8 mouse cellular contexts compared by ENCODE assay signal in the genomic region with DNA sequence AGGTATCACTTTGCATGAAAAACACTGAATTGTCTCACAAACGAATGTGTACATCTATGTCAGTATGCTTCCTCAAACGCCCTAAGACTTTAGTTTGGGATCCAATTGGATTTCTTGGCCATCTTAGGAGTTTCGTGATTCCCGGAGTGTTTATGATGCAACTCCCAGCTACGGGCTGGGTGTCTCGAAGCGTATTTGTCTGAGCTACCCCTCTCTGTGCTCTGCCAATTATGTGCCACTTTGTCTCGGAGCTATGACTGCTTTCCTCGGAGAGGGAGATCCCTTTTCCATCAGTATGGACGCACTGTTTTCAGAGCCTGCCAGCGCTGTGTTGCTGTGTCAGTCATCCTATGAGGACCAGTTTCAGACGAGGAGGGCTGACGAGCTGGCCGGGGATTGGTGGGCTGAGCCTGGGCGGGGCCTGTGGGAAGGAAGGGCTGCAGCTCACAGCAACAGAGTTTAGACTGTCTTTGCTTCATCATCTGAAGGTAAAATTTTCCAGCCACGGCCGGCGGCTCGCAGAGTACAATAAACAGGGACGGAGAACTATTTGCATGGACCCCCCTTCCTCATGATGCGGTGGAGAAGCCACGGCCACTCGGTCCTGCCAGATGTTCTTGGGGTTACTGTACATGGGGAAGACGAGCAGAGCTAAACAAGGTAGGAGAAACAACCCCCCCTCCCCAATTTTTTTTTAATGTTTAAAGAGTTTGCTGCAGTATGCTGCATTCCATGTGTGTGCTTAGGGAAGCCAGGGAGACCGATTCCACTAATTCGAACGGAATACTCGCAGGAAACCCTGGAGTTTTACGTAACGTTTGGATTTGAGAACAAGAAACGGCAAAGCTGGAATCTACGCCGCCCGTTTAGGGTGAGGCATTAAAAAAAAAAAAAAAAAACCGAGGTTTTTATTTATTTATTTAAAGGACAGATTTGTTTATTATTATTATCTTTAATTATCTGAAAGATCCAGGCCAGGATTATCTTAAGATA. TPM values are rescaled to one million over a fixed set of nuclear protein-coding genes. Genes with fewer than 3 reads are reported as not detected.
DNase-seq lines count a peak whose midpoint lies in the region; ATAC-seq and TF ChIP-seq lines count a peak whose summit lies in the region.

A gene (plus strand): TSS at position 424 of the 993 bp plus-strand sequence.

- TF ChIP-seq POLR2A in heart, adult 2 months (IDR thresholded peaks at IDR 0.05; ENCODE audit: insufficient read depth, low read depth, low read length): peak; percentile 98
- peak; percentile 73; the same call in 1 of the 2 replicates for TF ChIP-seq POLR2A in limb, embryonic 14.5 days (IDR thresholded peaks at IDR 0.05; ENCODE audit: borderline replicate concordance, extremely low read depth, insufficient read depth, insufficient read length)

- H3K4me1 ChIP-seq in embryonic facial prominence, embryonic 14.5 days (ENCODE audit: control insufficient read depth, insufficient read depth, low read length): peaks cover 33% of the 10 kb centered on the region
- peaks cover 11% of the 10 kb centered on the region for H3K4me1 ChIP-seq in heart, adult 2 months (ENCODE audit: control insufficient read depth, insufficient read depth, low read length)
- peaks cover 34% of the 10 kb centered on the region for H3K4me1 ChIP-seq in limb, embryonic 14.5 days (ENCODE audit: control insufficient read depth, insufficient read depth, low read length)
- H3K4me1 ChIP-seq in midbrain, postnatal 0 days (ENCODE audit: insufficient read depth, low read length): peaks cover 17% of the 10 kb centered on the region

- peak; percentile 95 for DNase-seq in 3T3-L1 (ENCODE audit: low read depth, low spot score)
- peak; percentile 83 to 90 for DNase-seq in adrenal gland, postnatal 4 days (ENCODE audit: low spot score in 2 of 2)
- peak; percentile 98 for DNase-seq in embryonic facial prominence, embryonic 14.5 days (ENCODE audit: low spot score)
- peak; percentile 94 to 97 for DNase-seq in heart, adult 2 months
- peak; percentile 97 for DNase-seq in kidney, adult 9 months
- peak; percentile 95 for DNase-seq in limb, embryonic 14.5 days (ENCODE audit: low spot score)
- peak; percentile 97 for DNase-seq in midbrain, postnatal 0 days (ENCODE audit: low spot score)
- DNase-seq in spleen, postnatal 14 days (ENCODE audit: low spot score in 2 of 2): peak; percentile 86 to 88

- peak within 1 kb of the TSS; percentile 91 for H3K4me2 ChIP-seq in embryonic facial prominence, embryonic 14.5 days (ENCODE audit: low read depth, low read length)
- peak within 1 kb of the TSS; percentile 98 for H3K4me2 ChIP-seq in limb, embryonic 14.5 days (replicated peaks; ENCODE audit: low read depth, low read length, severe bottlenecking)
- H3K4me2 ChIP-seq in midbrain, postnatal 0 days (ENCODE audit: low read depth, low read length, poor library complexity, severe bottlenecking): peak within 1 kb of the TSS; percentile 62

- H3K4me3 ChIP-seq in embryonic facial prominence, embryonic 14.5 days (ENCODE audit: low read depth, low read length): peak within 1 kb of the TSS; percentile 63
- H3K4me3 ChIP-seq in heart, adult 2 months: peak within 1 kb of the TSS; percentile 70
- peak within 1 kb of the TSS; percentile 81 for H3K4me3 ChIP-seq in limb, embryonic 14.5 days (replicated peaks; ENCODE audit: low read length)
- peak within 1 kb of the TSS; percentile 49 for H3K4me3 ChIP-seq in midbrain, postnatal 0 days (ENCODE audit: low read depth, low read length)

- no peaks in the 10 kb centered on the region for H3K36me3 ChIP-seq in embryonic facial prominence, embryonic 14.5 days (ENCODE audit: control insufficient read depth, insufficient read depth, low read length)
- peaks cover 12% of the 10 kb centered on the region for H3K36me3 ChIP-seq in heart, adult 2 months (ENCODE audit: control insufficient read depth, insufficient read depth, low read length)
- no peaks in the 10 kb centered on the region; the same call in 1 of the 2 replicates for H3K36me3 ChIP-seq in limb, embryonic 14.5 days (ENCODE audit: control insufficient read depth, insufficient read depth, low read length)
- H3K36me3 ChIP-seq in midbrain, postnatal 0 days (ENCODE audit: insufficient read depth, low read length): no peaks in the 10 kb centered on the region

- WGBS in embryonic facial prominence, embryonic 14.5 days: under 1% methylated on average over 35 of the region's 35 CpGs
- 1% methylated on average over 35 of the region's 35 CpGs for WGBS in heart, adult 2 months
- WGBS in limb, embryonic 14.5 days: 1% methylated on average over 35 of the region's 35 CpGs
- under 1% methylated on average over 35 of the region's 35 CpGs for WGBS in midbrain, postnatal 0 days

- H3K9me3 ChIP-seq in embryonic facial prominence, embryonic 14.5 days (ENCODE audit: control insufficient read depth, low read length): no peaks in the 10 kb centered on the region
- no peaks in the 10 kb centered on the region for H3K9me3 ChIP-seq in limb, embryonic 14.5 days (ENCODE audit: control insufficient read depth, low read length)
- H3K9me3 ChIP-seq in midbrain, postnatal 0 days (ENCODE audit: low read length): no peaks in the 10 kb centered on the region

- intact Hi-C loops in heart, adult 2 months (cut with DNase I): loop anchor here (5.0 kb wide), 1 partner anchor 62 kb away; no protein-coding TSS in a partner anchor

- ATAC-seq in embryonic facial prominence, embryonic 14.5 days (ENCODE audit: low read depth): peak; percentile 97
- ATAC-seq in limb, embryonic 14.5 days (ENCODE audit: low FRiP score, low read depth): peak; percentile 99
- ATAC-seq in midbrain, postnatal 0 days (ENCODE audit: low FRiP score): peak; percentile 100

- peak within 1 kb of the TSS; percentile 97 for H3K27ac ChIP-seq in embryonic facial prominence, embryonic 14.5 days (replicated peaks; ENCODE audit: low read depth, low read length)
- H3K27ac ChIP-seq in heart, adult 2 months: peak within 1 kb of the TSS; percentile 92
- H3K27ac ChIP-seq in limb, embryonic 14.5 days (replicated peaks; ENCODE audit: low read depth, low read length): peak within 1 kb of the TSS; percentile 97
- H3K27ac ChIP-seq in midbrain, postnatal 0 days (ENCODE audit: low read depth, low read length): peak within 1 kb of the TSS; percentile 62; the same call in 1 of the 2 replicates

- H3K27me3 ChIP-seq in embryonic facial prominence, embryonic 14.5 days (replicated peaks; ENCODE audit: control insufficient read depth, insufficient read depth, low read length): no peaks in the 10 kb centered on the region
- H3K27me3 ChIP-seq in heart, adult 2 months (ENCODE audit: control insufficient read depth, insufficient read depth, low read length): no peaks in the 10 kb centered on the region
- no peaks in the 10 kb centered on the region for H3K27me3 ChIP-seq in limb, embryonic 14.5 days (ENCODE audit: control insufficient read depth, insufficient read depth, low read length)
- H3K27me3 ChIP-seq in midbrain, postnatal 0 days (ENCODE audit: insufficient read depth, low read length): no peaks in the 10 kb centered on the region

- no peak for TF ChIP-seq CTCF in heart, adult 2 months (IDR thresholded peaks at IDR 0.05)
- no peak for TF ChIP-seq CTCF in midbrain, postnatal 0 days (IDR thresholded peaks at IDR 0.05)

- H3K79me2 ChIP-seq in heart, adult 2 months (replicated peaks; ENCODE audit: control insufficient read depth, insufficient read depth, low read length): no peaks in the 10 kb centered on the region; the same call in none of the 2 replicates

- TF ChIP-seq EP300 in heart, adult 2 months (IDR thresholded peaks at IDR 0.05; ENCODE audit: insufficient read depth, low read depth, low read length): peak; percentile 79; the same call in 1 of the 2 replicates

- H3K9ac ChIP-seq in embryonic facial prominence, embryonic 14.5 days (ENCODE audit: low read depth, low read length): peak within 1 kb of the TSS; percentile 84
- H3K9ac ChIP-seq in heart, adult 2 months (ENCODE audit: low read depth, low read length): peak within 1 kb of the TSS; percentile 89
- H3K9ac ChIP-seq in limb, embryonic 14.5 days (ENCODE audit: low read depth, low read length, severe bottlenecking): peak within 1 kb of the TSS; percentile 63
- H3K9ac ChIP-seq in midbrain, postnatal 0 days (replicated peaks; ENCODE audit: low read length, poor library complexity, severe bottlenecking): peak within 1 kb of the TSS; percentile 54

RNA-seq across cellular contexts. Expression of the gene that starts here (rescaled TPM):
- total RNA-seq in adrenal gland, postnatal 4 days (2021): 100 to 1,000 TPM; 169 to 182 TPM
- polyA plus RNA-seq in embryonic facial prominence, embryonic 14.5 days (2014; fragmentation: Nextera tagmentation; extraction: Ambion mirVana): 157 and 162 TPM in 2 replicates
- total RNA-seq in heart, adult 2 months (2021): 100 to 1,000 TPM; 221 to 258 TPM
- 91.1 and 133 TPM in 2 replicates for polyA plus RNA-seq in heart, adult 2 months (2012; rRNA removed)
- polyA plus RNA-seq in limb, embryonic 14.5 days (2012; rRNA removed): 109 and 116 TPM in 2 replicates
- 160 and 161 TPM in 2 replicates for polyA plus RNA-seq in limb, embryonic 14.5 days (2014; fragmentation: Nextera tagmentation; extraction: Ambion mirVana)
- 40.4 and 41.4 TPM in 2 replicates for total RNA-seq in midbrain, postnatal 0 days (2014; rRNA removed)
- 19.5 and 20.4 TPM in 2 replicates for polyA plus RNA-seq in midbrain, postnatal 0 days (2015; fragmentation: Nextera tagmentation; extraction: Ambion mirVana)

Comparison
In these comparisons a context has a peak if more than half of its experiments do, and no peak if none do; other contexts are left out.
1. Peak in every context shown above with its lines: DNase-seq, ATAC-seq, H3K4me3 ChIP-seq and H3K27ac ChIP-seq.